Mouse (Mus musculus) ES-E14 (cell line): ENCODE results near the gene Kat6b. TPM values are rescaled to one million over a fixed set of nuclear protein-coding genes. Genes with fewer than 3 reads are reported as not detected.
"Not testable (repeated sequence)": the region's sequence is repeated elsewhere in the genome, so short reads cannot be mapped to it uniquely, and the experiment has no call there.

Experiments used
- DNase-seq: peaks from one replicate; pipeline ENCODE4 v3.0.0-alpha.2; 2013; ENCODE audit warnings: low read depth, low spot score
- H3K27ac ChIP-seq: 2 replicates; pipeline ENCODE4 v1.5.1; 2012; ENCODE audit warnings: low read depth, mild to moderate bottlenecking, low read length, moderate library complexity, mixed read lengths; ENCODE audit not compliant: poor library complexity, insufficient read depth, severe bottlenecking
- H3K36me3 ChIP-seq: 2 replicates; pipeline ENCODE4 v1.6.1; 2012; ENCODE audit warnings: mild to moderate bottlenecking, low read length, moderate library complexity, mixed read lengths; ENCODE audit not compliant: control insufficient read depth, poor library complexity, insufficient read depth, severe bottlenecking
- H3K4me1 ChIP-seq, 2 experiments: fragments of 150-350 bp in 1 of 2; sonication (generic) in 1 of 2; 2 replicates each; pipeline ENCODE4 v1.6.1; 2012; ENCODE audit warnings: low read length in 2 of 2, mild to moderate bottlenecking in 1 of 2, mixed read lengths in 1 of 2; ENCODE audit not compliant: control insufficient read depth in 2 of 2, insufficient read depth in 2 of 2, poor library complexity in 1 of 2
- H3K4me3 ChIP-seq, 2 experiments: fragments of 150-350 bp in 1 of 2; sonication (generic) in 1 of 2; 2 replicates each; pipeline ENCODE4 v1.5.1; 2012; ENCODE audit warnings: low read length in 2 of 2, low read depth in 1 of 2, mild to moderate bottlenecking in 1 of 2, mixed read lengths in 1 of 2; ENCODE audit not compliant: insufficient read depth in 1 of 2, poor library complexity in 1 of 2, severe bottlenecking in 1 of 2
- H3K9ac ChIP-seq: 2 replicates; pipeline ENCODE4 v1.6.1; 2012; ENCODE audit warnings: low read depth, mild to moderate bottlenecking, low read length, mixed read lengths; ENCODE audit not compliant: poor library complexity, insufficient read depth, severe bottlenecking
- H3K9me3 ChIP-seq: fragments of 150-350 bp; sonication (generic); 2 replicates; pipeline ENCODE4 v1.6.1; 2012; ENCODE audit warnings: low read depth, mild to moderate bottlenecking, low read length; ENCODE audit not compliant: control insufficient read depth, insufficient read depth
- CHD2 ChIP-seq: IDR thresholded peaks from 2 replicates; pipeline ENCODE4 v1.6.1; 2014; ENCODE audit warnings: mild to moderate bottlenecking, low read depth, low read length, inconsistent platforms
- HCFC1 ChIP-seq: IDR thresholded peaks from 2 replicates; pipeline ENCODE4 v1.6.1; 2012; ENCODE audit warnings: low read length, inconsistent platforms, borderline replicate concordance; ENCODE audit not compliant: insufficient read depth
- MAFK ChIP-seq: IDR thresholded peaks from 2 replicates; pipeline ENCODE4 v1.6.1; 2014; ENCODE audit warnings: mild to moderate bottlenecking, low read depth, low read length, inconsistent platforms; ENCODE audit not compliant: insufficient read depth
- ZC3H11A ChIP-seq: IDR thresholded peaks from 2 replicates; pipeline ENCODE4 v1.6.1; 2012; ENCODE audit warnings: low read depth, mild to moderate bottlenecking, inconsistent platforms, low read length, borderline replicate concordance
- ZNF384 ChIP-seq: IDR thresholded peaks from 2 replicates; pipeline ENCODE4 v1.6.1; 2012; ENCODE audit warnings: low read depth, low read length, inconsistent platforms
- in situ Hi-C, 2 experiments: fragments of 600-800 bp; cut with MboI; formaldehyde crosslinking; loops; one replicate each; pipeline ENCODE4 v1.15.1; 2025; ENCODE audit warnings: low sequenced_read_pairs in 2 of 2, inconsistent platforms in 1 of 2; ENCODE audit not compliant: unreplicated experiment in 2 of 2
- total RNA-seq: library from RNA; depleted of rRNA; stranded (reverse); fragments of 300-350 nt; gene quantifications from 2 replicates; pipeline ENCODE4 v1.2.3, GENCODE M21; 2012

Gene Kat6b
- total RNA-seq, 1 experiment = 172 TPM

- H3K27ac ChIP-seq = peak overlapping the region; percentile 94
- peaks cover 0 to 15% of the 10 kb centered on the region in 2 experiments; a peak in 3 of 4 replicates for H3K4me1 ChIP-seq
- TF ChIP-seq ZNF384 = peak; percentile 91
- TF ChIP-seq HCFC1 = no peak
- peak; percentile 81 for TF ChIP-seq CHD2
- TF ChIP-seq MAFK = no peak
- no peak for TF ChIP-seq ZC3H11A
- H3K4me3 ChIP-seq = peak overlapping the region in 1 of 2 experiments; percentile 60; a peak in 2 of 4 replicates
- no peaks in the 10 kb centered on the region for H3K9me3 ChIP-seq
- peak overlapping the region; percentile 59; the same call in 1 of the 2 replicates for H3K9ac ChIP-seq
- H3K36me3 ChIP-seq = peaks cover 34% of the 10 kb centered on the region
- DNase-seq = no peak
- in situ Hi-C loops = no loop called here
Observed at GRCm38 (mm10) chr14:21485961-21486520, 4.8 kb downstream of the Kat6b start.

- Histone ChIP-seq H3K4me1 (peaks cover 0 to 17% of the 10 kb centered on the region in 2 experiments; a peak in 3 of 4 replicates), H3K27ac (peak overlapping the region; percentile 94; the same call in 1 of the 2 replicates), H3K4me3 (peak overlapping the region in 1 of 2 experiments; percentile 15; a peak in 1 of 4 replicates), H3K36me3 (peaks cover 40% of the 10 kb centered on the region)
- H3K9ac ChIP-seq, H3K9me3 ChIP-seq, DNase-seq, in situ Hi-C loops: not testable (repeated sequence)
Observed at GRCm38 (mm10) chr14:21487135-21487534, 5.9 kb downstream of the Kat6b start.

DNA sequence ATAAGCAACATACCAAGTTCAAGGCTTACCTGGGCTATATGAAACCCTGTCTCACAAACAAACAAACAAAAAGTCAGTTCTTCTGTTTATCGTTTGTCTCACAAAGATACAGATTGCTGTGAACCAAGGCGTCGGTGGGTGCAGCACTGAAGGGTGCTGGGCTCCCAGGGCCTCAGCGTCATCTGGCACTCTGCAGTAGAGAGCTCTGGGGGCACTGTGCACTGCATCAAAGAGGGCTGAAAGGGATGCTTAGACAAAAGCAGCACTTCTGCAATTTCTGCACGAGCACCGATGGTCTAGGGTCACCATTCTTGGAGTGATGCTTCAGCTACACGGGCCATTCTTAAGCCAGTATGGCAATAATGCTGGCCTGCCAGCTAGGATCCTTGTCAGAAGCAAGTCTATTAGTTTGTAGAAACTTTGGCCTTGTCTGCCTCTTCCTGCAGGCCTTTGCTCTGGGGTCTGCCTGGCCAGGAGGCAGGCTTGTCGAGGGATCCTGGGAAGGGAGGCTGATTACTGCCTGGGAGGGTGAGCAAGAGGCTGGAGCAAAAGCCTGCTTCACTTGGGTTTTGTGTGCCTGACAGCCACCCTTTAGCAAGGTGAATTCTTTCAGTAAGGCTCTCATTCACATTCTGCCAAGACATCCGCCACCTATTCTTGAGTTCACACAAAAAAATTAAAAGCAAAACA is 7.3 kb downstream of the Kat6b start:
- H3K4me1 ChIP-seq = peaks cover 0 to 17% of the 10 kb centered on the region in 2 experiments; a peak in 3 of 4 replicates
- peak overlapping the region; percentile 29; the same call in 1 of the 2 replicates for H3K27ac ChIP-seq
- DNase-seq, H3K9ac ChIP-seq, in situ Hi-C loops, H3K9me3 ChIP-seq, H3K4me3 ChIP-seq: not testable (repeated sequence)
- peaks cover 40% of the 10 kb centered on the region for H3K36me3 ChIP-seq

DNA sequence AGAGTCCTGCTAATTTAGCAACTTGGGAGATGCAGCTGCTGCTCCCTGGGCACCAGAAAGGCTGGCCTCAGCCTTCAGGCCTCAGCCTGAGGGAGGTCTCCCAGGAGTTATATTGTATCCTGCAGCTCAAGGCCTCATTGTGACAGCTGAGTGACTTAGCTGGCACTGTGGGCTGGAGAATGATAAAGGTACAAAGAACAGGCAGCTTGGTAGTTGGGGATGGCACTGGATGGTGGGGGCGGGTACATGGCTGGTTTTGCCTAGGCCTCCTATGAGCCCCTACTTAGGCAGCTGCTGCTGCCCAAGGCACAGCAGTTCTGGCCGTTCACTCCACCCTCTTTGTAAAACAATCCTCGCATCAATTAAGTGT is 7.9 kb downstream of the Kat6b start:
- no peak for DNase-seq
- in situ Hi-C loops = no loop called here
- no peak overlapping the region for H3K4me3 ChIP-seq
- TF ChIP-seq CHD2 (no peak), HCFC1 (no peak), ZC3H11A (no peak), MAFK (no peak), ZNF384 (no peak)
- peak overlapping the region; percentile 29; the same call in 1 of the 2 replicates for H3K27ac ChIP-seq
- peaks cover 37% of the 10 kb centered on the region for H3K36me3 ChIP-seq
- no peaks in the 10 kb centered on the region for H3K9me3 ChIP-seq
- peaks cover 0 to 17% of the 10 kb centered on the region in 2 experiments; a peak in 3 of 4 replicates for H3K4me1 ChIP-seq
- H3K9ac ChIP-seq = no peak overlapping the region

DNA sequence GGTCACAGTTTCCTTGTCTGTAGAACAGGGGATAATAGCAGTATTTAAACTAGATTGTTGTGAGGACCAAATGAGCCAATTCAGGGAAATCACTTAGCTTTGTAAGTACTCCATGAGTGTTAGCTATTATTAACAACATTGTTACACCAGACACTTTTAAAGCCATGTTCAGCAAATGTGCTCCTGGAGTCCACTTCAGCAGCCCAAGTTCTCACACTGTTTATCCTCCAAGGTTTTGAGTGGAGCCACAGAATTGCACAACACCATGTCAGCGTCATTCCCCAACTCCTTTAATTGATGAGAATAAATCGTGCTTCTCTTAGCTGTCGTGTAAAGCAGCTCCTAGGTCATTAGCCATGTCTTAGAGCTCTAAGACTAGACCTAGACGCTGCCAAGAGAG is 8.9 kb downstream of the Kat6b start:
- Histone ChIP-seq H3K36me3 (peaks cover 34% of the 10 kb centered on the region), H3K4me3 (no peak overlapping the region), H3K27ac (no peak overlapping the region), H3K9me3 (no peaks in the 10 kb centered on the region), H3K9ac (no peak overlapping the region; the same call in 1 of the 2 replicates), H3K4me1 (peaks cover 0 to 17% of the 10 kb centered on the region in 2 experiments; a peak in 3 of 4 replicates)
- DNase-seq = no peak
- in situ Hi-C loops = no loop called here
- TF ChIP-seq ZNF384 (no peak), MAFK (no peak), HCFC1 (no peak), ZC3H11A (no peak)
